Mouse (Mus musculus) liver, postnatal 0 days (tissue): ENCODE data around the gene Golph3. TPM values are rescaled to one million over a fixed set of nuclear protein-coding genes. Genes with fewer than 3 reads are reported as not detected.
"Not testable (repeated sequence)": the region's sequence is repeated elsewhere in the genome, so short reads cannot be mapped to it uniquely, and the experiment has no call there.

Experiments
- ATAC-seq: fragments of 200-750 bp; cut with Nextera tagmentation; 2 replicates; pipeline ENCODE4 v1.8.0; 2017; ENCODE audit warnings: mild to moderate bottlenecking, moderate library complexity
- DNase-seq: peaks from one replicate; pipeline ENCODE4 v3.0.0-alpha.2; 2016
- H3K27ac ChIP-seq: fragments of 300-500 bp; sonication (generic); 2 replicates; pipeline ENCODE4 v1.5.1; 2014; ENCODE audit warnings: antibody characterized with exemption, moderate library complexity, mild to moderate bottlenecking, low read depth
- H3K27me3 ChIP-seq: fragments of 300-500 bp; sonication (generic); 2 replicates; pipeline ENCODE4 v1.6.1; 2014; ENCODE audit warnings: low read length, control low read depth, mixed read lengths; ENCODE audit not compliant: insufficient read depth
- H3K36me3 ChIP-seq: fragments of 300-500 bp; sonication (generic); replicated peaks from 2 replicates; pipeline ENCODE4 v1.6.1; 2014; ENCODE audit warnings: mild to moderate bottlenecking, control low read depth, low read length, moderate library complexity, mixed read lengths; ENCODE audit not compliant: insufficient read depth
- H3K4me1 ChIP-seq: fragments of 300-500 bp; sonication (generic); 2 replicates; pipeline ENCODE4 v1.6.1; 2014; ENCODE audit warnings: antibody characterized with exemption, mild to moderate bottlenecking, control low read depth; ENCODE audit not compliant: insufficient read depth
- H3K4me2 ChIP-seq: fragments of 300-500 bp; sonication (generic); 2 replicates; pipeline ENCODE4 v1.6.1; 2014; ENCODE audit warnings: low read depth, mild to moderate bottlenecking, low read length, moderate library complexity, mixed read lengths
- H3K4me3 ChIP-seq: fragments of 300-500 bp; sonication (generic); 2 replicates; pipeline ENCODE4 v1.5.1; 2014; ENCODE audit warnings: low read depth, low read length
- H3K9ac ChIP-seq: fragments of 300-500 bp; sonication (generic); replicated peaks from 2 replicates; pipeline ENCODE4 v1.6.1; 2014; ENCODE audit warnings: mild to moderate bottlenecking, moderate library complexity
- H3K9me3 ChIP-seq: fragments of 300-500 bp; sonication (generic); 2 replicates; pipeline ENCODE4 v1.6.1; 2016; ENCODE audit warnings: mild to moderate bottlenecking, control low read depth, low read length, mixed read lengths
- CTCF ChIP-seq: sonication (generic); IDR thresholded peaks from 2 replicates; pipeline ENCODE4 v1.5.1; 2016; ENCODE audit warnings: antibody characterized with exemption, low read depth
- EP300 ChIP-seq: IDR thresholded peaks from 2 replicates; pipeline ENCODE4 v1.6.1; 2016; ENCODE audit warnings: antibody characterized with exemption, low read depth, mild to moderate bottlenecking
- WGBS: fragments of 180-500 bp; shearing (Covaris S2); extraction: QIAGEN DNeasy Blood & Tissue Kit; methylation state at CpG from one replicate; pipeline ENCODE4 v1.1.7; 2014; ENCODE audit not compliant: insufficient replicate concordance; 5-methylcytosine and 5-hydroxymethylcytosine counted together
- polyA plus RNA-seq: library from polyadenylated mRNA; unstranded; fragments of >200 nt; fragmentation: Nextera tagmentation; extraction: Ambion mirVana; gene quantifications from 2 replicates; pipeline ENCODE4 v1.2.1, GENCODE M21; 2015

Golph3 gene
- polyA plus RNA-seq, 1 experiment from 2014 or later, result 35.8 TPM

- Histone ChIP-seq H3K36me3 (no peaks in the 10 kb centered on the region), H3K27ac (no peak overlapping the region), H3K27me3 (no peaks in the 10 kb centered on the region), H3K9ac (no peak overlapping the region), H3K4me2 (no peak overlapping the region), H3K4me3 (no peak overlapping the region), H3K4me1 (peaks cover 17% of the 10 kb centered on the region), H3K9me3 (no peaks in the 10 kb centered on the region)
- ATAC-seq (no peak), DNase-seq (no peak)
- WGBS, result 78% methylated on average over 6 of the region's 6 CpGs
- TF ChIP-seq CTCF (no peak), EP300 (no peak)
These were observed 41.4 kb downstream of the Golph3 start for GRCm38 (mm10) chr15:12362701-12363040.

GRCm38 (mm10) chr15:12364096-12364495, 42.8 kb downstream of the Golph3 start:
- H3K9ac ChIP-seq, result no peak overlapping the region
- H3K4me1 ChIP-seq, result peaks cover 25% of the 10 kb centered on the region
- H3K4me3 ChIP-seq, result no peak overlapping the region
- no peaks in the 10 kb centered on the region for H3K36me3 ChIP-seq
- 74% methylated on average over 4 of the region's 4 CpGs for WGBS
- H3K27ac ChIP-seq, result no peak overlapping the region
- no peak for DNase-seq
- no peak for ATAC-seq
- no peak for TF ChIP-seq CTCF
- no peak for TF ChIP-seq EP300
- H3K27me3 ChIP-seq, result no peaks in the 10 kb centered on the region
- no peaks in the 10 kb centered on the region for H3K9me3 ChIP-seq
- H3K4me2 ChIP-seq, result no peak overlapping the region

GRCm38 (mm10) chr15:12365416-12366071, 44.3 kb downstream of the Golph3 start:
- Histone ChIP-seq H3K4me1 (peaks cover 25% of the 10 kb centered on the region), H3K36me3 (no peaks in the 10 kb centered on the region), H3K9ac (no peak overlapping the region), H3K4me3 (no peak overlapping the region), H3K27me3 (no peaks in the 10 kb centered on the region), H3K9me3 (no peaks in the 10 kb centered on the region), H3K4me2 (no peak overlapping the region), H3K27ac (no peak overlapping the region)
- TF ChIP-seq EP300 (no peak), CTCF (no peak)
- 70% methylated on average over 15 of the region's 15 CpGs for WGBS
- DNase-seq (no peak), ATAC-seq (peak; percentile 71)

GRCm38 (mm10) chr15:12366072-12366469, 44.8 kb downstream of the Golph3 start:
- Histone ChIP-seq H3K27ac (no peak overlapping the region), H3K27me3 (no peaks in the 10 kb centered on the region), H3K4me2 (no peak overlapping the region), H3K4me3 (no peak overlapping the region), H3K9ac (no peak overlapping the region), H3K4me1 (peaks cover 25% of the 10 kb centered on the region), H3K36me3 (no peaks in the 10 kb centered on the region), H3K9me3 (no peaks in the 10 kb centered on the region)
- WGBS, result 60% methylated on average over 3 of the region's 3 CpGs
- DNase-seq, result no peak
- TF ChIP-seq CTCF, result no peak
- TF ChIP-seq EP300, result no peak
- ATAC-seq, result peak; percentile 49

- not testable (repeated sequence) for H3K9ac ChIP-seq
These were observed 45.5 kb downstream of the Golph3 start for GRCm38 (mm10) chr15:12366580-12367305.

GRCm38 (mm10) chr15:12367306-12368080, 46.2 kb downstream of the Golph3 start:
- no peaks in the 10 kb centered on the region for H3K27me3 ChIP-seq
- no peaks in the 10 kb centered on the region for H3K36me3 ChIP-seq
- WGBS, result 28% methylated on average over 13 of the region's 13 CpGs
- H3K27ac ChIP-seq, result peak overlapping the region; percentile 37
- H3K4me2 ChIP-seq, result peak overlapping the region; percentile 59
- no peaks in the 10 kb centered on the region for H3K9me3 ChIP-seq
- H3K4me1 ChIP-seq, result peaks cover 25% of the 10 kb centered on the region
- H3K9ac ChIP-seq, result no peak overlapping the region
- peak; percentile 67 for ATAC-seq
- TF ChIP-seq EP300 (peak; percentile 88), CTCF (no peak)
- peak; percentile 53 for DNase-seq
- no peak overlapping the region for H3K4me3 ChIP-seq

More at GRCm38 (mm10) chr15:12366580-12367305, 45.5 kb downstream of the Golph3 start:
- ATAC-seq, H3K36me3 ChIP-seq, H3K27me3 ChIP-seq, H3K9me3 ChIP-seq, H3K4me3 ChIP-seq, DNase-seq: not testable (repeated sequence)
- H3K4me2 ChIP-seq, result peak overlapping the region; percentile 59
- H3K4me1 ChIP-seq, result peaks cover 25% of the 10 kb centered on the region
- WGBS, result 74% methylated on average over 11 of the region's 11 CpGs
- H3K27ac ChIP-seq, result peak overlapping the region; percentile 37
